Mouse (Mus musculus): ENCODE results near the gene Vamp1. TPM values are rescaled to one million over a fixed set of nuclear protein-coding genes. Genes with fewer than 3 reads are reported as not detected.
A peak's percentile ranks its signal among the peaks of the same experiment; 100 is the strongest.
"Not testable (repeated sequence)": the region's sequence is repeated elsewhere in the genome, so short reads cannot be mapped to it uniquely, and the experiment has no call there.

Gene Vamp1
- polyA plus RNA-seq, 1 experiment from 2014 or later = 1.3 TPM

GRCm38 (mm10) chr6:125266091-125266490 lies 50.7 kb downstream of the Vamp1 start:
- Histone ChIP-seq H3K9ac (ENCODE audit: low read length) (no peak overlapping the region), H3K4me1 (ENCODE audit: control insufficient read depth, insufficient read depth, low read length) (no peaks in the 10 kb centered on the region), H3K27ac (ENCODE audit: low read depth, low read length) (no peak overlapping the region), H3K36me3 (ENCODE audit: control insufficient read depth, insufficient read depth, low read length) (no peaks in the 10 kb centered on the region), H3K4me3 (ENCODE audit: low read depth, low read length) (no peak overlapping the region), H3K4me2 (no peak overlapping the region), H3K9me3 (ENCODE audit: control insufficient read depth, low read length) (no peaks in the 10 kb centered on the region), H3K27me3 (ENCODE audit: control insufficient read depth, insufficient read depth, low read length) (no peaks in the 10 kb centered on the region)
- DNase-seq (ENCODE audit: low spot score, missing footprints) = no peak
- no peak for ATAC-seq (ENCODE audit: low FRiP score)
- 81% methylated on average over 13 of the region's 13 CpGs for WGBS

GRCm38 (mm10) chr6:125266600-125266999 lies 51.2 kb downstream of the Vamp1 start:
- WGBS = 76% methylated on average over 6 of the region's 6 CpGs
- H3K36me3 ChIP-seq (ENCODE audit: control insufficient read depth, insufficient read depth, low read length); H3K4me2 ChIP-seq; H3K4me1 ChIP-seq (ENCODE audit: control insufficient read depth, insufficient read depth, low read length); H3K4me3 ChIP-seq (ENCODE audit: low read depth, low read length); ATAC-seq (ENCODE audit: low FRiP score); H3K27ac ChIP-seq (ENCODE audit: low read depth, low read length); H3K27me3 ChIP-seq (ENCODE audit: control insufficient read depth, insufficient read depth, low read length); DNase-seq (ENCODE audit: low spot score, missing footprints); H3K9me3 ChIP-seq (ENCODE audit: control insufficient read depth, low read length); H3K9ac ChIP-seq (ENCODE audit: low read length): not testable (repeated sequence)

GRCm38 (mm10) chr6:125267469-125267868 lies 52.1 kb downstream of the Vamp1 start:
- Histone ChIP-seq H3K27me3 (ENCODE audit: control insufficient read depth, insufficient read depth, low read length) (no peaks in the 10 kb centered on the region), H3K36me3 (ENCODE audit: control insufficient read depth, insufficient read depth, low read length) (no peaks in the 10 kb centered on the region)
- WGBS = 84% methylated on average over 3 of the region's 3 CpGs

GRCm38 (mm10) chr6:125268799-125269198 lies 53.4 kb downstream of the Vamp1 start:
- no peak for ATAC-seq (ENCODE audit: low FRiP score)
- 40% methylated on average over 6 of the region's 6 CpGs for WGBS
- no peaks in the 10 kb centered on the region for H3K4me1 ChIP-seq (ENCODE audit: control insufficient read depth, insufficient read depth, low read length)
- no peaks in the 10 kb centered on the region for H3K9me3 ChIP-seq (ENCODE audit: control insufficient read depth, low read length)
- H3K27ac ChIP-seq (ENCODE audit: low read depth, low read length) = no peak overlapping the region
- no peak overlapping the region for H3K4me2 ChIP-seq
- no peaks in the 10 kb centered on the region for H3K27me3 ChIP-seq (ENCODE audit: control insufficient read depth, insufficient read depth, low read length)
- no peak overlapping the region for H3K9ac ChIP-seq (ENCODE audit: low read length)
- DNase-seq (ENCODE audit: low spot score, missing footprints) = peak; percentile 54
- no peak overlapping the region for H3K4me3 ChIP-seq (ENCODE audit: low read depth, low read length)
- no peaks in the 10 kb centered on the region for H3K36me3 ChIP-seq (ENCODE audit: control insufficient read depth, insufficient read depth, low read length)

More at GRCm38 (mm10) chr6:125267469-125267868, 52.1 kb downstream of the Vamp1 start:
- H3K4me3 ChIP-seq (ENCODE audit: low read depth, low read length) = no peak overlapping the region
- H3K27ac ChIP-seq (ENCODE audit: low read depth, low read length) = no peak overlapping the region
- no peaks in the 10 kb centered on the region for H3K4me1 ChIP-seq (ENCODE audit: control insufficient read depth, insufficient read depth, low read length)
- no peaks in the 10 kb centered on the region for H3K9me3 ChIP-seq (ENCODE audit: control insufficient read depth, low read length)
- no peak for ATAC-seq (ENCODE audit: low FRiP score)
- DNase-seq (ENCODE audit: low spot score, missing footprints) = peak; percentile 23
- H3K9ac ChIP-seq (ENCODE audit: low read length) = no peak overlapping the region
- H3K4me2 ChIP-seq = no peak overlapping the region

GRCm38 (mm10) chr6:125271455-125272227 lies 56.3 kb downstream of the Vamp1 start:
- Histone ChIP-seq H3K27ac (ENCODE audit: low read depth, low read length) (no peak overlapping the region), H3K4me1 (ENCODE audit: control insufficient read depth, insufficient read depth, low read length) (no peaks in the 10 kb centered on the region), H3K36me3 (ENCODE audit: control insufficient read depth, insufficient read depth, low read length) (no peaks in the 10 kb centered on the region), H3K27me3 (ENCODE audit: control insufficient read depth, insufficient read depth, low read length) (no peaks in the 10 kb centered on the region), H3K4me2 (no peak overlapping the region), H3K4me3 (ENCODE audit: low read depth, low read length) (no peak overlapping the region), H3K9ac (ENCODE audit: low read length) (0 out of 2 replicates have a peak overlapping the region, but pooled peaks have one; percentile 26), H3K9me3 (ENCODE audit: control insufficient read depth, low read length) (no peaks in the 10 kb centered on the region)
- DNase-seq (ENCODE audit: low spot score, missing footprints) (peak; percentile 99), ATAC-seq (ENCODE audit: low FRiP score) (peak; percentile 88)
- 23% methylated on average over 17 of the region's 17 CpGs for WGBS

GRCm38 (mm10) chr6:125272228-125272785 lies 57.0 kb downstream of the Vamp1 start:
- H3K9me3 ChIP-seq (ENCODE audit: control insufficient read depth, low read length) = no peaks in the 10 kb centered on the region
- no peak overlapping the region for H3K9ac ChIP-seq (ENCODE audit: low read length)
- no peaks in the 10 kb centered on the region for H3K4me1 ChIP-seq (ENCODE audit: control insufficient read depth, insufficient read depth, low read length)
- DNase-seq (ENCODE audit: low spot score, missing footprints) (peak; percentile 12), ATAC-seq (ENCODE audit: low FRiP score) (no peak)
- H3K4me2 ChIP-seq = no peak overlapping the region
- H3K27me3 ChIP-seq (ENCODE audit: control insufficient read depth, insufficient read depth, low read length) = no peaks in the 10 kb centered on the region
- no peak overlapping the region for H3K27ac ChIP-seq (ENCODE audit: low read depth, low read length)
- no peak overlapping the region for H3K4me3 ChIP-seq (ENCODE audit: low read depth, low read length)
- WGBS = 77% methylated on average over 10 of the region's 10 CpGs
- H3K36me3 ChIP-seq (ENCODE audit: control insufficient read depth, insufficient read depth, low read length) = no peaks in the 10 kb centered on the region

GRCm38 (mm10) chr6:125274841-125275563 lies 59.7 kb downstream of the Vamp1 start:
- WGBS = 62% methylated on average over 15 of the region's 15 CpGs
- no peak for ATAC-seq (ENCODE audit: low FRiP score)
- no peaks in the 10 kb centered on the region for H3K36me3 ChIP-seq (ENCODE audit: control insufficient read depth, insufficient read depth, low read length)

GRCm38 (mm10) chr6:125279729-125280128 lies 64.4 kb downstream of the Vamp1 start:
- Histone ChIP-seq H3K4me1 (ENCODE audit: control insufficient read depth, insufficient read depth, low read length) (no peaks in the 10 kb centered on the region), H3K4me2 (no peak overlapping the region), H3K4me3 (ENCODE audit: low read depth, low read length) (no peak overlapping the region), H3K9ac (ENCODE audit: low read length) (no peak overlapping the region), H3K36me3 (ENCODE audit: control insufficient read depth, insufficient read depth, low read length) (no peaks in the 10 kb centered on the region), H3K27me3 (ENCODE audit: control insufficient read depth, insufficient read depth, low read length) (no peaks in the 10 kb centered on the region), H3K27ac (ENCODE audit: low read depth, low read length) (no peak overlapping the region), H3K9me3 (ENCODE audit: control insufficient read depth, low read length) (no peaks in the 10 kb centered on the region)
- DNase-seq (ENCODE audit: low spot score, missing footprints) (peak; percentile 71), ATAC-seq (ENCODE audit: low FRiP score) (no peak)
- WGBS = 61% methylated on average over 8 of the region's 8 CpGs

More at GRCm38 (mm10) chr6:125274841-125275563, 59.7 kb downstream of the Vamp1 start:
- Histone ChIP-seq H3K9me3 (ENCODE audit: control insufficient read depth, low read length) (no peaks in the 10 kb centered on the region), H3K4me3 (ENCODE audit: low read depth, low read length) (no peak overlapping the region), H3K27ac (ENCODE audit: low read depth, low read length) (no peak overlapping the region), H3K4me1 (ENCODE audit: control insufficient read depth, insufficient read depth, low read length) (no peaks in the 10 kb centered on the region), H3K27me3 (ENCODE audit: control insufficient read depth, insufficient read depth, low read length) (no peaks in the 10 kb centered on the region), H3K4me2 (no peak overlapping the region), H3K9ac (ENCODE audit: low read length) (no peak overlapping the region)
- DNase-seq (ENCODE audit: low spot score, missing footprints) = peak; percentile 84

GRCm38 (mm10) chr6:125282721-125283120 lies 67.4 kb downstream of the Vamp1 start:
- not testable (repeated sequence) for H3K4me3 ChIP-seq (ENCODE audit: low read depth, low read length); H3K9me3 ChIP-seq (ENCODE audit: control insufficient read depth, low read length); H3K27ac ChIP-seq (ENCODE audit: low read depth, low read length); H3K4me1 ChIP-seq (ENCODE audit: control insufficient read depth, insufficient read depth, low read length); H3K36me3 ChIP-seq (ENCODE audit: control insufficient read depth, insufficient read depth, low read length); H3K4me2 ChIP-seq; H3K9ac ChIP-seq (ENCODE audit: low read length); DNase-seq (ENCODE audit: low spot score, missing footprints); H3K27me3 ChIP-seq (ENCODE audit: control insufficient read depth, insufficient read depth, low read length); ATAC-seq (ENCODE audit: low FRiP score)
- 89% methylated on average over 13 of the region's 13 CpGs for WGBS

All from midbrain, embryonic 11.5 days (tissue).